Comparison of ENCODE assay signal across 24 mouse cellular contexts in genomic region chr6:122703706-122704105, GRCm38 (mm10). TPM values are rescaled to one million over a fixed set of nuclear protein-coding genes. Genes with fewer than 3 reads are reported as not detected.
A peak's percentile ranks its signal among the peaks of the same experiment; 100 is the strongest.
DNase-seq lines count a peak whose midpoint lies in the region; ATAC-seq and TF ChIP-seq lines count a peak whose summit lies in the region.
"Had no signal": no experiment of that assay in that cellular context is flagged by ENCODE, and none has a peak within 500 bp of the region (broad histone marks: within the 10 kb centered on the region; RNA-seq: fewer than 3 reads in every experiment).

No protein-coding gene starts in this region.

- TF ChIP-seq POLR2A in thymus, adult 2 months (IDR thresholded peaks at IDR 0.05; ENCODE audit: control insufficient read depth, extremely low read depth, insufficient read depth, low read length, poor library complexity) = no peak

- no peak for DNase-seq in forebrain, embryonic 10.5 days (ENCODE audit: extremely low spot score, low spot score)
- no peak for DNase-seq in forebrain, embryonic 11.5 days (ENCODE audit: low spot score)
- DNase-seq in heart, postnatal 0 days (ENCODE audit: low spot score) = no peak
- no peak for DNase-seq in heart, postnatal 14 days
- no peak for DNase-seq in embryonic facial prominence, embryonic 14.5 days (ENCODE audit: low spot score)
- no peak for DNase-seq in thymus, adult 2 months
- no peak for DNase-seq in left cerebral cortex, adult 18-20 months (ENCODE audit: low spot score in 2 of 2)
- DNase-seq: adrenal gland, postnatal 36 days; cerebellum, adult 8-10 months; gastrocnemius, postnatal 10 days; heart, adult 11 months; kidney, adult 18-20 months; thymus, postnatal 36 days had no signal

- H3K27me3 ChIP-seq in forebrain, embryonic 10.5 days (ENCODE audit: poor library complexity, severe bottlenecking) = peaks cover 34% of the 10 kb centered on the region
- H3K27me3 ChIP-seq in forebrain, embryonic 11.5 days (ENCODE audit: control insufficient read depth, insufficient read depth, low read length) = no peaks in the 10 kb centered on the region; the same call in 1 of the 2 replicates
- 0 out of 2 replicates have a peak, but pooled peaks cover 9% of the 10 kb centered on the region for H3K27me3 ChIP-seq in heart, postnatal 0 days (ENCODE audit: control insufficient read depth, insufficient read depth, low read length)
- no peaks in the 10 kb centered on the region for H3K27me3 ChIP-seq in E14TG2a.4 (ENCODE audit: insufficient read depth, low read length)
- 0 out of 2 replicates have a peak, but pooled peaks cover 3% of the 10 kb centered on the region for H3K27me3 ChIP-seq in embryonic facial prominence, embryonic 14.5 days (replicated peaks; ENCODE audit: control insufficient read depth, insufficient read depth, low read length)
- H3K27me3 ChIP-seq in thymus, adult 2 months (ENCODE audit: control insufficient read depth, insufficient read depth, low read length) = no peaks in the 10 kb centered on the region

- no peaks in the 10 kb centered on the region for H3K36me3 ChIP-seq in forebrain, embryonic 10.5 days (replicated peaks)
- H3K36me3 ChIP-seq in forebrain, embryonic 11.5 days (ENCODE audit: control insufficient read depth, insufficient read depth, low read length) = no peaks in the 10 kb centered on the region
- H3K36me3 ChIP-seq in heart, postnatal 0 days (replicated peaks; ENCODE audit: control insufficient read depth, insufficient read depth, low read length) = no peaks in the 10 kb centered on the region
- H3K36me3 ChIP-seq in E14TG2a.4 (ENCODE audit: insufficient read depth, low read length) = peaks cover 1% of the 10 kb centered on the region
- H3K36me3 ChIP-seq in embryonic facial prominence, embryonic 14.5 days (ENCODE audit: control insufficient read depth, insufficient read depth, low read length) = no peaks in the 10 kb centered on the region
- no peaks in the 10 kb centered on the region for H3K36me3 ChIP-seq in thymus, adult 2 months (ENCODE audit: control insufficient read depth, insufficient read depth, low read length)
- H3K36me3 ChIP-seq: forebrain, embryonic 12.5 days; hindbrain, embryonic 12.5 days; limb, embryonic 15.5 days; liver, embryonic 15.5 days; midbrain, embryonic 12.5 days had no signal

- TF ChIP-seq CTCF in heart, postnatal 0 days (IDR thresholded peaks at IDR 0.05; ENCODE audit: low read depth) = no peak
- no peak for TF ChIP-seq CTCF in E14TG2a.4 (conservative IDR thresholded peaks at IDR 0.05; ENCODE audit: low read length)
- TF ChIP-seq CTCF in thymus, adult 2 months (IDR thresholded peaks at IDR 0.05; ENCODE audit: borderline replicate concordance, control insufficient read depth, extremely low read depth, insufficient read depth, low read length, poor library complexity) = no peak

- 8% methylated on average over 1 of the region's 1 CpGs for WGBS in forebrain, embryonic 10.5 days
- WGBS in forebrain, embryonic 11.5 days = 14% methylated on average over 1 of the region's 1 CpGs
- WGBS in heart, postnatal 0 days = 39% methylated on average over 1 of the region's 1 CpGs
- WGBS in embryonic facial prominence, embryonic 14.5 days = 21% methylated on average over 1 of the region's 1 CpGs
- 54% methylated on average over 1 of the region's 1 CpGs for WGBS in thymus, adult 2 months

- intact Hi-C loops in heart, postnatal 14 days (cut with DNase I) = no loop called here

- no peak overlapping the region for H3K9ac ChIP-seq in forebrain, embryonic 11.5 days (ENCODE audit: low read length)
- peak overlapping the region; percentile 17; the same call in 1 of the 2 replicates for H3K9ac ChIP-seq in heart, postnatal 0 days (replicated peaks; ENCODE audit: low read depth, low read length)
- no peak overlapping the region for H3K9ac ChIP-seq in embryonic facial prominence, embryonic 14.5 days (ENCODE audit: low read depth, low read length)
- H3K9ac ChIP-seq: hindbrain, embryonic 12.5 days; limb, embryonic 15.5 days; liver, embryonic 15.5 days; midbrain, embryonic 12.5 days had no signal

- no peak for ATAC-seq in forebrain, embryonic 11.5 days (replicated peaks; ENCODE audit: low FRiP score)
- ATAC-seq in heart, postnatal 0 days (ENCODE audit: insufficient read depth, low read depth) = no peak
- no peak for ATAC-seq in embryonic facial prominence, embryonic 14.5 days (ENCODE audit: low read depth)
- ATAC-seq: CD4-positive, CD25-positive, alpha-beta regulatory T cell, adult 4 months had no signal

- H3K4me3 ChIP-seq in forebrain, embryonic 10.5 days = no peak overlapping the region
- no peak overlapping the region for H3K4me3 ChIP-seq in forebrain, embryonic 11.5 days (ENCODE audit: low read depth, low read length)
- H3K4me3 ChIP-seq in heart, postnatal 0 days (ENCODE audit: low read depth, low read length) = no peak overlapping the region
- H3K4me3 ChIP-seq in E14TG2a.4 (replicated peaks; ENCODE audit: low read length) = peak overlapping the region; percentile 50
- H3K4me3 ChIP-seq in embryonic facial prominence, embryonic 14.5 days (ENCODE audit: low read depth, low read length) = no peak overlapping the region
- no peak overlapping the region for H3K4me3 ChIP-seq in thymus, adult 2 months (ENCODE audit: control insufficient read depth, insufficient read depth, low read length)
- H3K4me3 ChIP-seq: forebrain, embryonic 12.5 days; hindbrain, embryonic 12.5 days; limb, embryonic 15.5 days; liver, embryonic 15.5 days; midbrain, embryonic 12.5 days had no signal

- no peak overlapping the region for H3K4me2 ChIP-seq in forebrain, embryonic 11.5 days (ENCODE audit: low read depth, low read length, severe bottlenecking)
- H3K4me2 ChIP-seq in heart, postnatal 0 days (ENCODE audit: low read depth, low read length) = peak overlapping the region; percentile 65
- peak overlapping the region; percentile 61; the same call in 1 of the 2 replicates for H3K4me2 ChIP-seq in embryonic facial prominence, embryonic 14.5 days (ENCODE audit: low read depth, low read length)
- H3K4me2 ChIP-seq: liver, embryonic 15.5 days had no signal

- no peaks in the 10 kb centered on the region for H3K9me3 ChIP-seq in forebrain, embryonic 10.5 days
- no peaks in the 10 kb centered on the region for H3K9me3 ChIP-seq in forebrain, embryonic 11.5 days (ENCODE audit: control insufficient read depth, low read length)
- H3K9me3 ChIP-seq in heart, postnatal 0 days (replicated peaks; ENCODE audit: control insufficient read depth, low read length) = no peaks in the 10 kb centered on the region
- H3K9me3 ChIP-seq in E14TG2a.4 (ENCODE audit: low read length) = no peaks in the 10 kb centered on the region
- H3K9me3 ChIP-seq in embryonic facial prominence, embryonic 14.5 days (ENCODE audit: control insufficient read depth, low read length) = no peaks in the 10 kb centered on the region
- H3K9me3 ChIP-seq: forebrain, embryonic 12.5 days; hindbrain, embryonic 12.5 days; limb, embryonic 15.5 days; liver, embryonic 15.5 days; midbrain, embryonic 12.5 days had no signal

- 0 out of 2 replicates have a peak overlapping the region, but pooled peaks have one; percentile 75 for H3K27ac ChIP-seq in forebrain, embryonic 10.5 days
- no peak overlapping the region for H3K27ac ChIP-seq in forebrain, embryonic 11.5 days (ENCODE audit: low read depth, low read length)
- H3K27ac ChIP-seq in heart, postnatal 0 days (ENCODE audit: low read depth) = peak overlapping the region; percentile 92
- H3K27ac ChIP-seq in embryonic facial prominence, embryonic 14.5 days (replicated peaks; ENCODE audit: low read depth, low read length) = no peak overlapping the region
- no peak overlapping the region for H3K27ac ChIP-seq in thymus, adult 2 months (ENCODE audit: control insufficient read depth, insufficient read depth, low read length)
- H3K27ac ChIP-seq: hindbrain, embryonic 12.5 days; kidney, postnatal 0 days; liver, embryonic 15.5 days; midbrain, embryonic 12.5 days had no signal

- peaks cover 21% of the 10 kb centered on the region for H3K4me1 ChIP-seq in forebrain, embryonic 10.5 days
- H3K4me1 ChIP-seq in forebrain, embryonic 11.5 days (replicated peaks; ENCODE audit: control insufficient read depth, insufficient read depth, low read length) = no peaks in the 10 kb centered on the region
- 0 out of 2 replicates have a peak, but pooled peaks cover 4% of the 10 kb centered on the region for H3K4me1 ChIP-seq in heart, postnatal 0 days (ENCODE audit: control insufficient read depth, insufficient read depth)
- H3K4me1 ChIP-seq in E14TG2a.4 (replicated peaks; ENCODE audit: low read depth, low read length) = peaks cover 48% of the 10 kb centered on the region
- peaks cover 14% of the 10 kb centered on the region for H3K4me1 ChIP-seq in embryonic facial prominence, embryonic 14.5 days (ENCODE audit: control insufficient read depth, insufficient read depth, low read length)
- no peaks in the 10 kb centered on the region for H3K4me1 ChIP-seq in thymus, adult 2 months (replicated peaks; ENCODE audit: control insufficient read depth, insufficient read depth, low read length)
- H3K4me1 ChIP-seq: liver, embryonic 15.5 days had no signal

- no peak for TF ChIP-seq EP300 in heart, postnatal 0 days (IDR thresholded peaks at IDR 0.05; ENCODE audit: low read depth)

RNA-seq across cellular contexts. Expression of gene Nanog, which starts 3.6 kb away (rescaled TPM):
- polyA plus RNA-seq in forebrain, embryonic 10.5 days (2016; fragmentation: Nextera tagmentation; extraction: Ambion mirVana) = 0.15 and 0.47 TPM in 2 replicates
- polyA plus RNA-seq in forebrain, embryonic 11.5 days (2014; fragmentation: Nextera tagmentation; extraction: Ambion mirVana) = 0.31 TPM in 1 of 2 replicates, not detected in the other
- 0.73 and 1.3 TPM in 2 replicates for total RNA-seq in heart, postnatal 0 days (2014; rRNA removed; ENCODE audit: low replicate concordance)
- 0.47 and 0.61 TPM in 2 replicates for polyA plus RNA-seq in heart, postnatal 0 days (2015; fragmentation: Nextera tagmentation; extraction: Ambion mirVana)
- not detected for total RNA-seq in heart, postnatal 14 days (2021)
- polyA plus RNA-seq in embryonic facial prominence, embryonic 14.5 days (2014; fragmentation: Nextera tagmentation; extraction: Ambion mirVana) = 0.11 and 0.33 TPM in 2 replicates
- 0.08 TPM in 1 of 2 replicates, not detected in the other for polyA plus RNA-seq in thymus, adult 2 months (2012; rRNA removed)
- not detected for total RNA-seq in left cerebral cortex, adult 18-20 months (2021)
- total RNA-seq: adrenal gland, postnatal 36 days; common myeloid progenitor, adult 5-6 weeks; gastrocnemius, postnatal 10 days; layer of hippocampus, postnatal 14 days; left cerebral cortex, postnatal 10 days had no signal
- polyA plus RNA-seq: kidney, postnatal 0 days; liver, embryonic 15.5 days had no signal

Comparison
In these comparisons a context has a peak if more than half of its experiments do, and no peak if none do; other contexts are left out.
1. H3K27ac ChIP-seq: peak in forebrain, embryonic 10.5 days (single experiment) and heart, postnatal 0 days (single experiment); none in forebrain, embryonic 11.5 days (single experiment), embryonic facial prominence, embryonic 14.5 days (single experiment) and thymus, adult 2 months (single experiment).